Mouse (Mus musculus) granulocyte monocyte progenitor cell, adult 5-6 weeks (primary cell): ENCODE measurements around the gene Ankrd1. TPM values are rescaled to one million over a fixed set of nuclear protein-coding genes. Genes with fewer than 3 reads are reported as not detected.

Source experiments
- ATAC-seq: replicated peaks from 2 replicates; pipeline ENCODE4 v1.8.0; 2016; ENCODE audit warnings: mild to moderate bottlenecking, moderate TSS enrichment, inconsistent platforms; ENCODE audit not compliant: poor library complexity, severe bottlenecking
- total RNA-seq, 2 experiments: library from RNA; stranded (forward) in 1 of 2; stranded (reverse) in 1 of 2; fragments of 200-712, 200-1000 nt in 1 of 2; fragments of >200 nt in 1 of 2; fragmentation: Nextera tagmentation in 1 of 2; gene quantifications; 2 replicates each; pipeline ENCODE4 v1.2.3; 2014 to 2017

The Ankrd1 gene
- total RNA-seq, 2 experiments from 2014 or later = not detected

DNA sequence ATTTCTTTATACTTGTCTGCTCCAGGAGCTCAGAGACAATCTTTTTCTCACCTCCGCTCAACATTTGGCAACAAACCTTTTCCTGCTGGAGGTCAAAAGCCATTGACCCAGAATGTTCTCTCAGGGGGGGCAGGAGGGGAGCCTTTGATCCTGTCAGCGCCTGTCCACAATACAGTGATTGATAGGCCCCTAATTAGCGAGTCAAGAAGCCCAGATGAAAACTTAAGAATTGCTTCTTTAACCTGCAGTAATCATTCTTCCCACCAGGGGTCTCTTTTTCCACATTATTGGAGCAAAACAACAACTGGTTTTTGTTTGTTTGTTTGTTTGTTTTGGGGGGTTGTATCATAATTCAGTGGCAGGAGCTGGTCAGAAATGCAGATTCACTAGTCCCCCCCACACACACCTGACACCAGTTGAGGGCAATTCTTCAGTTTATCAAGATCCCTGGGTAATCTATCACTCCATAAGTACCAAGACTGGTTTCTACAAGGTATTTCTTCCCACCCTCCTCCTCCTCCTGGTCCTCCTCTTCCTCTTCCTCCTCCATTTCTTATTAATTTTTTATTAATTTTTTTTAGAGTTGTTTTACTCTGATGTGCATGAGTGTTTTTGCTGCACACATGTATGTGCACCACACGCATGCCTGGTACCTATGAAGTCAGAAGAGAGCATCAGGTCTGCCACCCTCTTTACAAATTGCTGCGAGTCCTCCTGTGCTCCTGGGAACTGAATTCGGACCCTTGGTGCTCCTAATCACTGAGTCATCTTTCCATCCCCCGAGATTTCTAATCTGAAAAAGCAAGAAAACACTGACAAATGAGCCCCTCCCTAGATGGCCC, 8.6 kb downstream of the Ankrd1 start:
- no peak for ATAC-seq

DNA sequence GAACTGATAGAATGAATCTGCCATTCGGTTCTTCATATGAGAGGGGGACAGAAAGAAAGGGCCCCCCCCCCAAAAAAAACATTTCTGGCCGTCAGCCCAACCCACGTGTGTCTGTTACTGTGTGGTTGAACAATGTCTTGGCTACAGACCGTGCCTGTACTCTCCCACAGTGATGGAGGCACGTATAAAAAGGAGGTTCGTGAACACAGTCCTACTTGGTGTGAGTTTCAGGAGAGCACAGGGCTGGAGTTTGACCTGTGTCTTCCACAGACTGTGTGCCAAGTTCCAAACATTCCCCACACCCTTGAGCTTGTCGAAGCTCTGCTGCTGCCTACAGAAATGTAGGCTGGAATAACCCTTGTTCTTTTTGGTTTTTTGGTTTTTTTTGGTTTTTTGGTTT, 9.4 kb downstream of the Ankrd1 start:
- no peak for ATAC-seq

DNA sequence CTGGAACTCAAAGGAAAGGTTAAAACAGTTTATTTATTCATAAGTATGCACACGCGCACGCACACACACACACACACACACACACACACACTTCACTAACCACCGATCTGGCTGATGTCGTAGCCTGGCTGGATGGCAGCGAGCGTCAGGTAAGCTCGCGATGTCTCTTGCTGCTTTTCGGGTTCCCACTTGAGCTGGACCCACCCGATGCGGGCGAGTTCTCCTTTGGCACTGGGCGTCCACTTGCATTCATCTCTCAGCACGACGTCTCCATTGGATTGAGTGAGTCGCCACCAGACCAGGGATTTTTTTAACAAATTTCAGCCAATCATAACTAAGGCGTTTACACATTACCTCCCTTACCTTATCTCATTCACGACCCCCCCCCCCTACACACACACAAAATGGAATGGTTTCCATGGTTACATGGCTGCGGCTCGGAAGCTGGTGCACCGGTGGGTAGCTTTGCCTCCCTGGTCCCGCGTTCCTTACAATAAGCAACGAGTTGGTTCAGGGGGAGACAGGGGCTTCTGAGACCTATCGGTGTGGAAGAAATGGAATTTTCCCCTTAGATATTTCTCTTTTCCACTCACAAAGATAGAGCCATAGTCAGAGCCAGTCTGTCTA, 10.5 kb downstream of the Ankrd1 start:
- ATAC-seq = no peak

DNA sequence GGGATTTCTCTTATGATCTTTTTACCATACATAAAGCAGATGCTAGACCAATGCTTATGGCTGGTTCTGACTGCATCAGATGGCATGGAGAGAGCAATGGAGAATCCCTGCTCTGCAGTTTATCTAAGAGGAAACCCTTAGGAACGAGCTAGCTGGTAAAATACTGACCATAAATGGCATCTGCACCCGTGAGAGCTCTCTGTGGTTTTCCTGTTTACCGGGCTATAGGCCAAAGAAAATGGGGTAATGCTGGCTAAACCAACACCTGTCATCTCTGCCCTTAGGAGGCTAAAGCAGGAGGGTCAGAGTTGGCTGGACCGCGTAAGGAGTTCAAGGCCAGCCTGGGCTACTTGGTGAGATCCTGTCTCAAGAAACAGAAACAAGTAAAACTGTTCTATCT, 16.0 kb downstream of the Ankrd1 start:
- no peak; the same call in 1 of the 2 replicates for ATAC-seq

DNA sequence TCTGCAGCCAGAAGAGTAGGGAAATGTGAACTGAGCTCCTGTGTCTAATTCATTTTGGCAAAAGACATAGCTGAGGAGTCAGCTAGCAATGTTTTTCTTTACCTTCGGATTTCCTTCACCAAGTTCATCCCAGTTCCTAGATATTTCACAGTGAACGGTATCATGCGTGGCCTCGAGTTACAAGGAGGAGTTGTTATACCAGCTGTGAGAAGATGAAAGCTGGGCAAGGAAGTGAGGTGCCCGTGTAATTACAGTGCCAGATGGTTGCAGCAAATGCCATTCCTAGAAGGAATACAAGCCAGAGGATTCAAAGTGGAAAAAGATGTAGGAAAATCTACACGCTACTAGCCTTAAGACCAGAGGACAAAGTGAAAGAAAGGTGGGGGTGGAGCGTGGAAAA, 21.0 kb downstream of the Ankrd1 start:
- ATAC-seq = no peak

DNA sequence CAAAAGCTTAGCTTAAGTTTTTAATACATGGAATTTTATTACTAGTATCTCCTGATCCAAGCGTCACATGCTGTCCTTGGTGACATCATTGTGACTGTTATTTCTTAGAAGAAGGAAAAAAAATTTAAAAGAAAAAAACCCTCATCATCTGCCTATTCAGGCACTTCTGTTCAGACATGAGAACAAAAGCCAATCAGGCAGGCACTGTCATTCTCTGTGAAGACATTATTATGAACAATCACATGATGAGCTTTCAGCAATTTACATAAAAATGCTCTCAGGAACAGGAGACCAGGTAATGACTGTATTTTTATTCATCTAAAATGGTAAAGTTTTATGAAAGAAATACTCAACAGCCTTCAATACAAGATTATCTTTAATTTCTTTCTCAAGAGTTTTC, 21.6 kb downstream of the Ankrd1 start:
- no peak for ATAC-seq

DNA sequence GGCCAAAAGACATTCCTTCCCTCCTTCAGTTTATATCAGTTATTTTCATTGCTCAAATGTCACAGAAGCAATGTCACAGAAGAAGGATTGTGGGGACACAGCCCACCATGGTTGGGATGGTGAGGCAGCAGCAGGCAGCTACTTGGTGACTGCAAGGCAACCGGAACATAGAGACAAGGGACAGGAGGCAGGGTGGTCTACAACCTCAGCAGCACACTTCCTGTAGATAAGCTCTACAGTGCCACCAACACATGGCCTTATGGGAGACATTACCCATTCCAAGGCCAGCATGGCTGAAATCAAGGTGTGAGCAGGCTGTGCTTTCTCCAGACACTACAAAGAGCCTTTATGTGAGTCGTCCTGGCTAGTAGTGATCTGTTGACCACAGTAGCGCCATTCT, 22.7 kb downstream of the Ankrd1 start:
- no peak for ATAC-seq

DNA sequence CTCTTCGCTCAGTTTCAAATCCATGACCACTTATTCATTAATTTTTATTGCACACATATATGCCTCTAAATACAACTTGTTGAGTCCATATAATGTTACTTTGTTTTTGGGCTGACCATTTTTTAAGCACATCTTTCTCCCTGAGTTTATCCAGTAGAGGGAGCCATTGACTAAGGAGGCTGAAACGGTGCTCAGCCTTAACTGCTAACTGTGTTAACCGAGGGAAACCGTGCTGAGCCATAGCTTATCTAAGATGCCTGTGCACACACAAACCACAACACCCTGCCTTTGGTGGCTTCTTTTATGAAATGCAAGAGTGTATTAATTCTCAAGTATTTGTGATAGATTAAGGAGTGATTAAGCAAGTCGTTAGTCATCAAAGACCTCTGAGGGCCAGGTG, 29.1 kb downstream of the Ankrd1 start:
- ATAC-seq = peak; percentile 71

DNA sequence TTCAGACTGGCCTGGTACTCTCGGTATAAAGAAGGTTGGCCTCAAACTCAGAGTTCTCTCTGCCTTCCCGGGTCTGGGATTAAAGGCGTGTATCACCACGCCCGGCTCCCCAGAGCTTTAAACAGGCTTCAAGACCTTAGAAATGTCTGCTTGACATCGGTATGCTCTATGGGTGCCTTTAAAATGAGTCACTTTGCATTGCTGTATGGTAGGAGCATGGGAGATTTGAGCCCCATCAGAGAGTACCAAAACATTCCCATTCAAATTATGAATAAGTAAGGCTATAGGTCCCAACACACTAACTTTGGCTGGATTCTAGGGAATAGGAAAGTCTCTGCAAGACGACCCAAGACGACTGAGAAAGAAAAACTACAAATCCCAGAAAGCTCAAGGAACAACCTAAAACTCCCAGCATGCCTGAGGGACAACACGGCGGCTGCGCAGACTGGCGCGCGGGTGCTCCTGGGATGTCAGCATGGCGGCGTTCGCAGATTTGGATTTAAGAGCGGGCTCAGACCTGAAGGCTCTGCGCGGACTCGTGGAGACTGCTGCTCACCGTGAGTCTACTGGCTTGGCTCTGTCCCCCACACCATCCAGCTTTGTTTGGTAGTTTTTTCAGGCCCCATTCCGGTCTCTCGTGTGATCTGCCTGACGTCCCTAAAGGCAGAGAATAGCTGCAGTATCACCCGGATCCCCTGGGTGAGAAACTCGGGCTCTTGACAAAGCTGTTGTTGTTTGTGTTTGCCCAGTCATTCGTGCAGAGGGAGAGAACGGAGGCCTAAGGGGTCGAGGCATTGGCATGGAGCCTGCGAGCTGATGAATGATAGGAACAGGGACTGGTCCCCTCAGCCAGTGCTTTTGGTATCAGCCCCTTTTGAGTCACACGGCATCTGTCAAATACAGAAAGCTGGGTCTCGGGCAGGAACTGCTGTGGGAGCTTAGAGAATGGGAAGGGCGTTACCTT, 36.4 kb downstream of the Ankrd1 start, which contains the start of gene Rpp30:
Rpp30 (plus strand) TSS at position 455 of the 964 bp plus-strand sequence.
- ATAC-seq = peak; percentile 95

DNA sequence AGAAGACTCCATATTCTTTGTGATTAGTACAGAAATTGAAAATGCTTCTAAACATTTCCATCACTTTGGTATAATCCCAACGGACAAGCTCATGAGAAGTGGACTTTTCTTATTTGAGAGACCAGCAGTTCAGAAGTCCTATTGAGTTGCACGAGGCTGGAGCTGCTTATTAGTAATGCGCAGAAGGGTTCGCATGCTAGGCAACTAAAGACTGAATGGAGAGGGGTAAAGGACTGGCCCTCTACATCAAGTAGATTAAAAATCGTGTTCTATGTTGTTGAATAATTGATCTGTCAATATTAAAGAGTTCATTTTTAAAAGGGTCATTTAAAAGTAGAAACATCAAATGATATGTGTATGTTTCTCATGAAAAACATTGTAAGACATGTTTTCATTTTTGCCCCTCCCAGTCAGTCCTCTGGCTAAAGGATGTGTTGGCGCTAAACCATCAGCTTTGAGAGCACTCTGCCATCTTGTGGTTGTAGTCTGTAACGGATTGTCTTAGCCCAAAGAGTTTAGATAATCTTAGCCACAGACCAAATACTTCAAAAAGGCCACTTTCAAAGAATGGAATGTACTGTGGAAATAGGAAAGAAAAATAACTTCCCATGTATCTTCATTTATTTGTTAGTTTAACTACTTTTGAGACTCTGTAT, 37.2 kb downstream of the Ankrd1 start:
- ATAC-seq = peak; percentile 86

DNA sequence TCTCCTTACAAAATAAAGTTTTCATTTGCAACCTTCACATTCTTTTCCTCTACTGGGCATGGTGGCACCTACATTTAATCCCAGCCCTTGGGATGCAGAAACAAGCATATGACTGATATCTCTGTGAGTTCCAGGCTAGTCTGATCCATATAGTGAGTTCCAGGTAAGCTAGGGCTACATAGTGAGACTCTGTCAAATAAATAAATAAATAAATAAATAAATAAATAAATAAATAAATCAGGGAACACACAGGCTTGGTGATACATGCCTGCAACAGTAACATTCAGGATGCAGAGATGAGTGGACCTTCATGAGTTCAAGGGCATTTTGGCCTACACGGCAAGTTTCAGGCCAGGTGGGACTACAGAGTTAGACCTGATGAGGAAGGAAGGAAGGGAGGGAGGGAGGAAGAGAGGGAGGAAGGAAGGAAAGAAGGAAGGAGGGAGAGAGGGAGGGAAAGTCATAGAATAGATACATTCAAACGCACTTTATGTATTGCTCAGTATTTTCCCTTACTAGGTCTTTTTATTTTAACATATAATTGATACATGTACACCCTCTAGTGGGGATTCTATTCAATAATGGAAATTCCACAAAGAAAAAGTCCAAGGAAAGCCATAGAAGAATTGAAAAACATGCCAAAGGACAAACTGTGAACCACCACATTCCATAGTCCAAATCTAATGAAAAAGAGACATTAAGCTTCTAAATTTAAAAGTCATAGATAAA, 56.9 kb downstream of the Ankrd1 start:
- no peak for ATAC-seq

Other genes with a start within 250 kb of the Ankrd1 start
- gene Htr7, start 62.6 kb downstream of the Ankrd1 start, total RNA-seq (2014; fragmentation: Nextera tagmentation) = not detected in 2 replicates
- not detected in 2 replicates for gene Htr7, start 62.6 kb downstream of the Ankrd1 start, total RNA-seq (2017)
- 35.1 and 57.5 TPM in 2 replicates for gene Rpp30, start 36.4 kb downstream of the Ankrd1 start, total RNA-seq (2014; fragmentation: Nextera tagmentation)
- gene Rpp30, start 36.4 kb downstream of the Ankrd1 start, total RNA-seq (2017) = 60.8 and 64.7 TPM in 2 replicates
- gene Pcgf5, start 228.2 kb upstream of the Ankrd1 start, total RNA-seq (2014; fragmentation: Nextera tagmentation) = 56.9 and 69.8 TPM in 2 replicates
- gene Pcgf5, start 228.2 kb upstream of the Ankrd1 start, total RNA-seq (2017) = 61.4 and 73.5 TPM in 2 replicates